Mouse (Mus musculus) megakaryocyte, embryonic 14.5 days (primary cell): Measurements from ENCODE around the gene Ano3. TPM values are rescaled to one million over a fixed set of nuclear protein-coding genes. Genes with fewer than 3 reads are reported as not detected.

ENCODE experiments used
- H3K27me3 ChIP-seq: replicated peaks from 2 replicates; pipeline ENCODE3; 2012; ENCODE audit warnings: inconsistent platforms
- H3K36me3 ChIP-seq: replicated peaks from 2 replicates; pipeline ENCODE3; 2012; ENCODE audit warnings: low read length, inconsistent platforms, mixed read lengths
- H3K4me1 ChIP-seq: 2 replicates; pipeline ENCODE4 v1.6.1; 2012; ENCODE audit warnings: inconsistent platforms
- H3K4me3 ChIP-seq: replicated peaks from 2 replicates; pipeline ENCODE3; 2012; ENCODE audit warnings: moderate library complexity, mild to moderate bottlenecking, inconsistent platforms
- H3K9me3 ChIP-seq: 2 replicates; pipeline ENCODE4 v1.6.1; 2012; ENCODE audit warnings: inconsistent platforms
- FLI1 ChIP-seq: IDR thresholded peaks from 2 replicates; pipeline ENCODE4 v1.6.1; 2012; ENCODE audit warnings: low read length, inconsistent platforms, mixed read lengths
- GATA1 ChIP-seq: IDR thresholded peaks from 3 replicates; pipeline ENCODE4 v1.6.1; 2012; ENCODE audit warnings: mixed read lengths, low read length, inconsistent platforms, borderline replicate concordance
- polyA plus RNA-seq: library from polyadenylated mRNA; stranded (reverse); fragments of >175 nt; gene quantifications from 2 replicates; pipeline ENCODE4 v1.2.3, GENCODE M21; 2012; ENCODE audit warnings: low replicate concordance; ENCODE audit not compliant: insufficient read depth

Gene Ano3
- polyA plus RNA-seq, 1 experiment = not detected

GRCm38 (mm10) chr2:110945171-110945570 lies 5.6 kb downstream of the Ano3 start:
- Histone ChIP-seq H3K4me3 (no peak overlapping the region), H3K9me3 (no peaks in the 10 kb centered on the region), H3K27me3 (no peaks in the 10 kb centered on the region), H3K36me3 (no peaks in the 10 kb centered on the region), H3K4me1 (peaks cover 4% of the 10 kb centered on the region; the same call in 1 of the 2 replicates)
- TF ChIP-seq FLI1 (no peak), GATA1 (no peak)

- no peaks in the 10 kb centered on the region for H3K36me3 ChIP-seq
- no peak for TF ChIP-seq FLI1
- TF ChIP-seq GATA1 = no peak
- H3K9me3 ChIP-seq = no peaks in the 10 kb centered on the region
- no peaks in the 10 kb centered on the region for H3K27me3 ChIP-seq
- H3K4me1 ChIP-seq = no peaks in the 10 kb centered on the region
- no peak overlapping the region for H3K4me3 ChIP-seq
These were observed 15.0 kb downstream of the Ano3 start for GRCm38 (mm10) chr2:110935691-110936090.

GRCm38 (mm10) chr2:110929126-110929525 lies 21.6 kb downstream of the Ano3 start:
- no peaks in the 10 kb centered on the region for H3K27me3 ChIP-seq
- no peaks in the 10 kb centered on the region for H3K9me3 ChIP-seq
- no peaks in the 10 kb centered on the region for H3K4me1 ChIP-seq
- no peaks in the 10 kb centered on the region for H3K36me3 ChIP-seq
- TF ChIP-seq FLI1 (no peak), GATA1 (no peak)
- no peak overlapping the region for H3K4me3 ChIP-seq

GRCm38 (mm10) chr2:110909506-110909905 lies 41.2 kb downstream of the Ano3 start:
- Histone ChIP-seq H3K27me3 (no peaks in the 10 kb centered on the region), H3K36me3 (no peaks in the 10 kb centered on the region), H3K4me3 (no peak overlapping the region), H3K9me3 (peaks cover 3% of the 10 kb centered on the region; the same call in 1 of the 2 replicates), H3K4me1 (no peaks in the 10 kb centered on the region)
- TF ChIP-seq GATA1 (no peak), FLI1 (no peak)

- Histone ChIP-seq H3K9me3 (peaks cover 3% of the 10 kb centered on the region; the same call in 1 of the 2 replicates), H3K4me1 (no peaks in the 10 kb centered on the region), H3K36me3 (no peaks in the 10 kb centered on the region), H3K27me3 (no peaks in the 10 kb centered on the region), H3K4me3 (no peak overlapping the region)
- TF ChIP-seq FLI1 (no peak), GATA1 (no peak)
These were observed 44.2 kb downstream of the Ano3 start for GRCm38 (mm10) chr2:110906473-110906872.

- no peaks in the 10 kb centered on the region for H3K27me3 ChIP-seq
- TF ChIP-seq GATA1 (no peak), FLI1 (no peak)
- H3K4me3 ChIP-seq = no peak overlapping the region
- no peaks in the 10 kb centered on the region for H3K36me3 ChIP-seq
- H3K4me1 ChIP-seq = no peaks in the 10 kb centered on the region
- H3K9me3 ChIP-seq = no peaks in the 10 kb centered on the region
These were observed 54.0 kb downstream of the Ano3 start for GRCm38 (mm10) chr2:110896477-110897270.

- no peaks in the 10 kb centered on the region for H3K36me3 ChIP-seq
- H3K27me3 ChIP-seq = no peaks in the 10 kb centered on the region
- TF ChIP-seq FLI1 = no peak
- TF ChIP-seq GATA1 = no peak
- H3K4me1 ChIP-seq = no peaks in the 10 kb centered on the region
- H3K4me3 ChIP-seq = no peak overlapping the region
- no peaks in the 10 kb centered on the region for H3K9me3 ChIP-seq
These were observed 79.1 kb downstream of the Ano3 start for GRCm38 (mm10) chr2:110871650-110872049.

GRCm38 (mm10) chr2:110865584-110865983 lies 85.1 kb downstream of the Ano3 start:
- TF ChIP-seq GATA1 = no peak
- TF ChIP-seq FLI1 = no peak
- Histone ChIP-seq H3K27me3 (no peaks in the 10 kb centered on the region), H3K4me3 (no peak overlapping the region), H3K9me3 (no peaks in the 10 kb centered on the region), H3K36me3 (no peaks in the 10 kb centered on the region), H3K4me1 (no peaks in the 10 kb centered on the region)

- Histone ChIP-seq H3K27me3 (no peaks in the 10 kb centered on the region), H3K4me3 (no peak overlapping the region), H3K9me3 (no peaks in the 10 kb centered on the region), H3K4me1 (no peaks in the 10 kb centered on the region), H3K36me3 (no peaks in the 10 kb centered on the region)
- no peak for TF ChIP-seq GATA1
- no peak for TF ChIP-seq FLI1
These were observed 87.3 kb downstream of the Ano3 start for GRCm38 (mm10) chr2:110863376-110863775.

- TF ChIP-seq FLI1 = no peak
- no peak for TF ChIP-seq GATA1
- Histone ChIP-seq H3K4me3 (no peak overlapping the region), H3K9me3 (no peaks in the 10 kb centered on the region), H3K36me3 (no peaks in the 10 kb centered on the region), H3K27me3 (no peaks in the 10 kb centered on the region), H3K4me1 (no peaks in the 10 kb centered on the region)
These were observed 111.0 kb downstream of the Ano3 start for GRCm38 (mm10) chr2:110839559-110840243.
